Mouse (Mus musculus) kidney, adult 2 months (tissue): Measurements from ENCODE around the gene Aldh3b1. TPM values are rescaled to one million over a fixed set of nuclear protein-coding genes. Genes with fewer than 3 reads are reported as not detected.

Source experiments
- DNase-seq: peaks from one replicate; pipeline ENCODE4 v3.0.0; 2021
- H3K27ac ChIP-seq: fragments of 200-500 bp; 2 replicates; pipeline ENCODE4 v1.5.1; 2012; ENCODE audit warnings: low read depth, low read length, control low read depth, inconsistent platforms; ENCODE audit not compliant: insufficient read depth
- H3K27me3 ChIP-seq: fragments of 200-500 bp; replicated peaks from 2 replicates; pipeline ENCODE4 v1.6.1; 2012; ENCODE audit warnings: mild to moderate bottlenecking, moderate library complexity, low read length, inconsistent platforms; ENCODE audit not compliant: control insufficient read depth, insufficient read depth
- H3K36me3 ChIP-seq: fragments of 200-500 bp; 2 replicates; pipeline ENCODE4 v1.6.1; 2012; ENCODE audit warnings: mild to moderate bottlenecking, moderate library complexity, low read length, inconsistent platforms; ENCODE audit not compliant: control insufficient read depth, insufficient read depth
- H3K4me1 ChIP-seq: fragments of 200-500 bp; 2 replicates; pipeline ENCODE4 v1.6.1; 2011; ENCODE audit warnings: low read length; ENCODE audit not compliant: control insufficient read depth, insufficient read depth
- H3K4me3 ChIP-seq: fragments of 200-500 bp; 2 replicates; pipeline ENCODE4 v1.5.1; 2011; ENCODE audit warnings: mild to moderate bottlenecking, low read depth, low read length, control low read depth; ENCODE audit not compliant: insufficient read depth
- CTCF ChIP-seq: fragments of 200-500 bp; conservative IDR thresholded peaks from 2 replicates; pipeline ENCODE4 v1.5.1; 2011; ENCODE audit warnings: low read depth, mild to moderate bottlenecking, control low read depth, low read length, moderate library complexity, mixed read lengths; ENCODE audit not compliant: insufficient read depth, insufficient read length
- POLR2A ChIP-seq: fragments of 200-500 bp; IDR thresholded peaks from one replicate; pipeline ENCODE4 v1.6.1; 2011; ENCODE audit warnings: low read depth, low read length, control low read depth
- WGBS: fragments of 180-500 bp; shearing (Covaris S2); methylation state at CpG from one replicate; pipeline ENCODE4 v1.1.7; 2018; 5-methylcytosine and 5-hydroxymethylcytosine counted together
- polyA plus RNA-seq: library from polyadenylated mRNA; depleted of rRNA; stranded (reverse); fragments of >200 nt; gene quantifications from 2 replicates; pipeline ENCODE4 v1.2.3, GENCODE M21; 2012

Gene Aldh3b1
- polyA plus RNA-seq, 1 experiment = 17.4 TPM

- TF ChIP-seq POLR2A = no peak
- no peak for TF ChIP-seq CTCF
- no peaks in the 10 kb centered on the region for H3K27me3 ChIP-seq
- WGBS = 85% methylated on average over 25 of the region's 25 CpGs
- peaks cover 14% of the 10 kb centered on the region for H3K4me1 ChIP-seq
- DNase-seq = no peak
- no peak overlapping the region for H3K27ac ChIP-seq
- H3K4me3 ChIP-seq = no peak overlapping the region
- no peaks in the 10 kb centered on the region for H3K36me3 ChIP-seq
These were observed 25.8 kb downstream of the Aldh3b1 start for GRCm38 (mm10) chr19:3903648-3904362.

GRCm38 (mm10) chr19:3902966-3903365, 26.6 kb downstream of the Aldh3b1 start:
- Histone ChIP-seq H3K36me3 (no peaks in the 10 kb centered on the region), H3K27ac (no peak overlapping the region), H3K4me3 (no peak overlapping the region), H3K4me1 (peaks cover 11% of the 10 kb centered on the region), H3K27me3 (no peaks in the 10 kb centered on the region)
- DNase-seq = no peak
- WGBS = 87% methylated on average over 12 of the region's 12 CpGs
- TF ChIP-seq CTCF (no peak), POLR2A (no peak)

- no peak overlapping the region for H3K4me3 ChIP-seq
- WGBS = 94% methylated on average over 4 of the region's 4 CpGs
- TF ChIP-seq CTCF (no peak), POLR2A (no peak)
These were observed 30.0 kb downstream of the Aldh3b1 start for GRCm38 (mm10) chr19:3899618-3900017.

GRCm38 (mm10) chr19:3898952-3899351, 30.7 kb downstream of the Aldh3b1 start:
- Histone ChIP-seq H3K36me3 (no peaks in the 10 kb centered on the region), H3K4me1 (no peaks in the 10 kb centered on the region), H3K4me3 (no peak overlapping the region), H3K27ac (no peak overlapping the region), H3K27me3 (no peaks in the 10 kb centered on the region)
- no peak for DNase-seq
- 70% methylated on average over 7 of the region's 7 CpGs for WGBS
- TF ChIP-seq CTCF = no peak
- TF ChIP-seq POLR2A = no peak

More at GRCm38 (mm10) chr19:3899618-3900017, 30.0 kb downstream of the Aldh3b1 start:
- Histone ChIP-seq H3K4me1 (no peaks in the 10 kb centered on the region), H3K27ac (no peak overlapping the region), H3K27me3 (no peaks in the 10 kb centered on the region), H3K36me3 (no peaks in the 10 kb centered on the region)
- no peak for DNase-seq

GRCm38 (mm10) chr19:3897557-3897956, 32.1 kb downstream of the Aldh3b1 start:
- peaks cover 3% of the 10 kb centered on the region for H3K36me3 ChIP-seq
- no peaks in the 10 kb centered on the region for H3K27me3 ChIP-seq
- H3K27ac ChIP-seq = no peak overlapping the region
- H3K4me3 ChIP-seq = no peak overlapping the region
- H3K4me1 ChIP-seq = no peaks in the 10 kb centered on the region
- no peak for DNase-seq
- TF ChIP-seq POLR2A (no peak), CTCF (no peak)
- 87% methylated on average over 5 of the region's 5 CpGs for WGBS

- Histone ChIP-seq H3K36me3 (peaks cover 3% of the 10 kb centered on the region), H3K4me1 (no peaks in the 10 kb centered on the region), H3K27ac (no peak overlapping the region), H3K4me3 (no peak overlapping the region), H3K27me3 (no peaks in the 10 kb centered on the region)
- 91% methylated on average over 10 of the region's 10 CpGs for WGBS
- TF ChIP-seq POLR2A (no peak), CTCF (no peak)
- no peak for DNase-seq
These were observed 33.4 kb downstream of the Aldh3b1 start for GRCm38 (mm10) chr19:3896208-3896607.

GRCm38 (mm10) chr19:3895171-3895631, 34.4 kb downstream of the Aldh3b1 start:
- Histone ChIP-seq H3K27me3 (no peaks in the 10 kb centered on the region), H3K36me3 (peaks cover 5% of the 10 kb centered on the region), H3K27ac (no peak overlapping the region), H3K4me1 (no peaks in the 10 kb centered on the region), H3K4me3 (no peak overlapping the region)
- TF ChIP-seq POLR2A (no peak), CTCF (no peak)
- 42% methylated on average over 3 of the region's 3 CpGs for WGBS
- peak; percentile 16 for DNase-seq
